Mouse (Mus musculus) brown adipose tissue, adult 24 weeks (tissue): Measurements from ENCODE around the gene Tbxas1. TPM values are rescaled to one million over a fixed set of nuclear protein-coding genes. Genes with fewer than 3 reads are reported as not detected.

Experiments used
- H3K27ac ChIP-seq: fragments of 200-500 bp; replicated peaks from 2 replicates; pipeline ENCODE4 v1.5.1; 2012; ENCODE audit warnings: low read depth, mild to moderate bottlenecking, low read length
- H3K4me1 ChIP-seq: fragments of 200-500 bp; 2 replicates; pipeline ENCODE4 v1.6.1; 2012; ENCODE audit warnings: low read length, mixed read lengths; ENCODE audit not compliant: control insufficient read depth, insufficient read depth, insufficient read length
- H3K4me3 ChIP-seq: fragments of 200-500 bp; 2 replicates; pipeline ENCODE4 v1.5.1; 2012; ENCODE audit warnings: low read depth, mild to moderate bottlenecking, low read length, moderate library complexity; ENCODE audit not compliant: insufficient read depth
- polyA plus RNA-seq: library from polyadenylated mRNA; stranded (reverse); fragments of >200 nt; gene quantifications from 2 replicates; pipeline ENCODE4 v1.2.4, GENCODE M21; 2012; ENCODE audit not compliant: missing spikeins, insufficient read depth, insufficient read length

Tbxas1 gene
- polyA plus RNA-seq, 1 experiment: 1.4 TPM

- H3K4me1 ChIP-seq: no peaks in the 10 kb centered on the region
- H3K4me3 ChIP-seq: no peak overlapping the region
- H3K27ac ChIP-seq: no peak overlapping the region
These were observed 92.1 kb downstream of the Tbxas1 start for GRCm38 (mm10) chr6:38967288-38967687.

- Histone ChIP-seq H3K27ac (no peak overlapping the region), H3K4me3 (no peak overlapping the region), H3K4me1 (no peaks in the 10 kb centered on the region)
These were observed 92.8 kb downstream of the Tbxas1 start for GRCm38 (mm10) chr6:38967988-38968387.

GRCm38 (mm10) chr6:38969944-38970740, 94.9 kb downstream of the Tbxas1 start:
- no peak overlapping the region for H3K4me3 ChIP-seq
- H3K4me1 ChIP-seq: peaks cover 3% of the 10 kb centered on the region; the same call in 1 of the 2 replicates
- H3K27ac ChIP-seq: no peak overlapping the region

- Histone ChIP-seq H3K27ac (no peak overlapping the region), H3K4me3 (no peak overlapping the region), H3K4me1 (peaks cover 3% of the 10 kb centered on the region; the same call in 1 of the 2 replicates)
These were observed 95.6 kb downstream of the Tbxas1 start for GRCm38 (mm10) chr6:38970759-38971158.

- Histone ChIP-seq H3K4me1 (peaks cover 5% of the 10 kb centered on the region; the same call in 1 of the 2 replicates), H3K4me3 (no peak overlapping the region), H3K27ac (no peak overlapping the region)
These were observed 97.6 kb downstream of the Tbxas1 start for GRCm38 (mm10) chr6:38972826-38973225.

- Histone ChIP-seq H3K4me3 (no peak overlapping the region), H3K4me1 (peaks cover 5% of the 10 kb centered on the region; the same call in 1 of the 2 replicates), H3K27ac (peak overlapping the region; percentile 42)
These were observed 98.4 kb downstream of the Tbxas1 start for GRCm38 (mm10) chr6:38973441-38974161.

- Histone ChIP-seq H3K27ac (peak overlapping the region; percentile 68; the same call in 1 of the 2 replicates), H3K4me1 (peaks cover 5% of the 10 kb centered on the region; the same call in 1 of the 2 replicates), H3K4me3 (no peak overlapping the region)
These were observed 98.9 kb downstream of the Tbxas1 start for GRCm38 (mm10) chr6:38974162-38974525.

- no peak overlapping the region for H3K4me3 ChIP-seq
- H3K4me1 ChIP-seq: peaks cover 5% of the 10 kb centered on the region; the same call in 1 of the 2 replicates
- H3K27ac ChIP-seq: peak overlapping the region; percentile 55; the same call in 1 of the 2 replicates
These were observed 99.5 kb downstream of the Tbxas1 start for GRCm38 (mm10) chr6:38974536-38975268.

- no peak overlapping the region for H3K4me3 ChIP-seq
- H3K27ac ChIP-seq: no peak overlapping the region
- peaks cover 5% of the 10 kb centered on the region; the same call in 1 of the 2 replicates for H3K4me1 ChIP-seq
These were observed 100.7 kb downstream of the Tbxas1 start for GRCm38 (mm10) chr6:38975866-38976265.

GRCm38 (mm10) chr6:38976355-38976754, 101.2 kb downstream of the Tbxas1 start:
- H3K4me3 ChIP-seq: no peak overlapping the region

GRCm38 (mm10) chr6:38980921-38981715, 105.9 kb downstream of the Tbxas1 start:
- Histone ChIP-seq H3K27ac (no peak overlapping the region), H3K4me3 (no peak overlapping the region), H3K4me1 (0 out of 2 replicates have a peak, but pooled peaks cover 5% of the 10 kb centered on the region)

More at GRCm38 (mm10) chr6:38976355-38976754, 101.2 kb downstream of the Tbxas1 start:
- Histone ChIP-seq H3K4me1 (peaks cover 5% of the 10 kb centered on the region; the same call in 1 of the 2 replicates), H3K27ac (no peak overlapping the region)

- H3K27ac ChIP-seq: no peak overlapping the region
These were observed 106.9 kb downstream of the Tbxas1 start for GRCm38 (mm10) chr6:38982071-38982470.

GRCm38 (mm10) chr6:38982656-38983055, 107.5 kb downstream of the Tbxas1 start:
- H3K27ac ChIP-seq: no peak overlapping the region
- no peak overlapping the region for H3K4me3 ChIP-seq
- 0 out of 2 replicates have a peak, but pooled peaks cover 3% of the 10 kb centered on the region for H3K4me1 ChIP-seq

More at GRCm38 (mm10) chr6:38982071-38982470, 106.9 kb downstream of the Tbxas1 start:
- H3K4me1 ChIP-seq: 0 out of 2 replicates have a peak, but pooled peaks cover 3% of the 10 kb centered on the region
- H3K4me3 ChIP-seq: no peak overlapping the region

GRCm38 (mm10) chr6:38983060-38983459, 107.9 kb downstream of the Tbxas1 start:
- H3K4me3 ChIP-seq: no peak overlapping the region
- no peak overlapping the region for H3K27ac ChIP-seq
- 0 out of 2 replicates have a peak, but pooled peaks cover 3% of the 10 kb centered on the region for H3K4me1 ChIP-seq
